Mouse (Mus musculus): Measurements from ENCODE around the gene Gm10563. TPM values are rescaled to one million over a fixed set of nuclear protein-coding genes. Genes with fewer than 3 reads are reported as not detected.

Gene Gm10563
- polyA plus RNA-seq (2012; rRNA removed) = not detected in 2 replicates

DNA sequence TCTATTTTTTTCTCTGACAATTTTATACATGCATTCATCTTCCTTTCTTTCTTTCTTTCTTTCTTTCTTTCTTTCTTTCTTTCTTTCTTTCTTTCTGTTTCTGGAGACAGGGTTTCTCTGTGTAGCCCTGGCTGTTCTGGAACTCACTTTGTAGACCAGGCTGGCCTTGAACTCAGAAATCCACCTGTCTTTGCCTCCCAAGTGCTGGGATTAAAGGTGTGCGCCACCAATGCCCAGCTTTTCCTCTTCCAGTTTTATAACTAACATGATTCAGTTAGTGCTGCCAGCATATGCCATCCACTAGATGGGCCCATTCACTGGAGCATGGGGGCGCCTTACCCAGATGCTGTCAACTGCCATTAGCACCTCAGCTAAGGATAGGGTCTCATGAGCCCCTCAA, at the start of gene Gm10563:
Gene Gm10563, minus strand, starts transcription at position 101 of the 400 bp plus-strand sequence.

DNA sequence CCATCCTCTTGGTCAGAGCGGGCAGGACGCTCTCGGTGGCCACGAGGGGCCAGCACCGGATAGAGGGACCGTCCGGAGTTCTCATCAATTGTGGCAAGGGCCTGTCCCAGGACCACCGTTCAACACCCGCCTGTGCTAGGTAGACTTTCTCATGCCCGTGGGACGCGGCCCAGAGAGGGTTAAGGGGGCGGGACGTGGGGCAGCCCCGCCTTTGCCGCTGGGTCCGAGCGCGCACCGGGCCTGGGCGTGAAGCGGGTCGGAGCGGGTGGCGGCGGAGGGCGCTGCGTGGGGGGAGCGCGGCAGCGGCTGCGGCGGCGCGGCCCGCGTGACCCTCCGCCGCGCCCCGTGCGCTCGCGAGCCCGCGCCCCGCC, 48.9 kb upstream of the Gm10563 start, which contains the start of gene Fndc10:
Gene Fndc10, plus strand, starts transcription at position 232 of the 371 bp plus-strand sequence.

GRCm38 (mm10) chr4:155668689-155669597, 23.7 kb upstream of the Gm10563 start, which contains the start of gene Mib2:
Gene Mib2, minus strand, starts transcription at chr4:155669198.

DNA sequence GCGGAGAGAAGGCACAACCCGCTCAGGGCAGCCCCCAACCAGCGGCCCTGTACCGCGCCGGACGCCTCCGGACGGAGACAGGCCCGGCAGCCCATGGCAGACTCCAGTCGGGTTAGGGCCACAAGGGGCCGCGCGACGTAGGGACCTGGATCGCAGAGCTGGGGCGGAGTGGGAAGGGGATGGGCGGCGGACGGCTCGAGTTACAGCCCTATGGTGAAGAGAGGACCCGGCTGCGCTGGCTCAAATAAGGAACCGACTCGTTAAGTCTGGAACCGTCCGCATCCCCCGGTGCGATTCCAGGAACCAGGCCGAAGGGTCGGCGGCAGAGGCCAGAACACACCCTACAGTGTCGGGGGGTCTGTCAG, 7.9 kb upstream of the Gm10563 start, which contains the start of gene Mmp23:
Gene Mmp23, minus strand, starts transcription at position 299 of the 365 bp plus-strand sequence.

DNA sequence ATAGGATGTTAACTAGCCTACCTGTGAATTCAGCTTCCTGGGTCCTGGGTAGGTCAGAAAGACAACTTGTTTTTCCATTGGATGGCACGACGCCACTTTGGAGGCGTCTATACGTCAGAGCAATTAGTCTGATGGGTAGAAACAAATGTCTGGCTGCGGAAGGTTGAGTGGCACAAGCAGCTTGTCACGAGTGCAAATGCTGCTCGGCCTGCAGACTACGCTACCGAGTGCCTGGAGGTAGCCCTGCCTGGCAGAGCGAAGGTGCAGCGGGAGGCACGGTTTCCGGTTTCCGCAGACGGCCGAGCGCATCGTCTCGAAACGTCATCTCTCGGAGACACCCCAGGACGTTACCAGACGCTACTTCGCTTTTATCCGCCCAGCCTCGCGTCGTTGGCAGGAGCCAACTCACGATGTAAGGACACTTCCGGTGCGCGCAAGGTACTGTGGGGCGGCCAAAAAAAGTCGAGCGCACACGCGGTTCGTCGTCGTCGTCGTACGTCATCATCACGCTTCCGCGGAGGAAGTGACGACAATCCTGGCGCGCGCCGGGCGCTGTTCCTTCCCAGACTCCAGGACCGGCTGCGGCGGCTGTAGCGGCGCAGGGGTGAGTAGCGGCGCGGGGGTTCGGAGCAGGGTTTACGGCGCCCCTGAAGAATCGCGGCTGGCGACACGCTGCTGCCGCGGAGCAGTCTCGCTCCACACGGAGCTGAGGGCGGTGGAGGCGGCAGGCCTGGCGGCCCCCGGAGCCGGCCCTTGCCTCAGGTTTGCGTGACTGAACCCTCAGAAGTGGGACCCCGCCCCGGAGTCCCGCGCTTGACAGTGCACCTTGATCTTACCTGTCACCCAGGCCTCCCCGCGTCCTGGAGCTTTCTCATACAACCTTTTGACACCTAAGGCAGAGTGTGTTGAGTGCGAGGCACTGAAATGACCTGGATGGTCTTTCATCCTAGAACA, 20.6 kb downstream of the Gm10563 start, which contains the start of gene Cdk11b:
Gene Cdk11b, plus strand, starts transcription at position 517 of the 954 bp plus-strand sequence.

DNA sequence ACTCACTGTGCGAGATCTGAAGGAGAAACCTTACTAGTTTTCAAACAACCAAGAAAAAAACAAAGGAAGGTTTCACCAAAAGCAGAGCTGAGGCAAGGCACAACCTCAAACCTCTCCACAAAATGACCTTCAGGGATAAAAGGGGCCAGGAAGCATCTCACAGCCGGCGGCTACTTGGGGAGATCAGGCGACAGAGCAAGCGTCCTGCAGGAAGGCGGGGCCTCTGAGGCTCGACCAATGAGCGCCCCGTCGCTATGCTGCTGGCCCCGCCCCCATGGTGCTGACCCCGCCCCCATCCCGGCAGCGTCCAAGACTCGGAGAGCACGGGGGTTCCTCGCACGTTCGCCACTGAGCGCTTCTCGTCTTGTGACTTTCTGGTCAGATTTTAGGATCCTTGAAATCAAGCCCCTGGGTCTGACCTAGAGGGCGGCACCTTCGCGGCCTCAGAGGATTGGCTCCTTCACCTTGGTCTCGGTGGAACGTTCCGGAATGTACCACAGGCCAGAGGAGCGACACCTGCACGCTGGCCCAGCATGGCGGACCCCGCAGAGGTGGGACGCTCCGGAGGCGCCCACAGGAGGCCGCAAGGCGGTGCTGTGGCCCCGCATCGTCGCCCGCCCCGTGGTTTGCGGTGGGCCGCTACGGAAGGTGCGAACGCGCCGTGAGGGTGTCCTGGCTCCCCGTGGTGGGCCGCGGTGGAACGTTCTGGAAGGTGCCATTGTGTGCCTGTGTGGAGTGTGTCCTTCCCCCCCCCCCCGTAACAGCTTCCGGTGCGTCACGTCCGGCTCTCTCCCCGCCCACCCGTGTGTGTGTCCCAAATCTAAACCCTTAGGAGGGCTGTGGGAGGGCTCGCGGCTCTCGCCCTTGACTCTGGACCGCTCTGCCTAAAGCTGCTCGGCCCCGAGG, 43.9 kb downstream of the Gm10563 start, which contains the start of gene Slc35e2:
Gene Slc35e2, plus strand, starts transcription at position 326 of the 906 bp plus-strand sequence.

Other genes starting within 250 kb of the Gm10563 start
- gene Gabrd, start 247.3 kb downstream of the Gm10563 start, polyA plus RNA-seq (2012; rRNA removed) = 0.05 TPM in 1 of 2 replicates, not detected in the other
- gene Cfap74, start 236.2 kb downstream of the Gm10563 start, polyA plus RNA-seq (2012; rRNA removed) = 6.2 and 9.2 TPM in 2 replicates
- 0.14 TPM in 1 of 2 replicates, not detected in the other for gene Tmem52, start 176.3 kb downstream of the Gm10563 start, polyA plus RNA-seq (2012; rRNA removed)
- gene Gnb1, start 154.0 kb downstream of the Gm10563 start, polyA plus RNA-seq (2012; rRNA removed) = 415 and 660 TPM in 2 replicates
- 64.9 and 76.5 TPM in 2 replicates for gene Nadk, start 83.0 kb downstream of the Gm10563 start, polyA plus RNA-seq (2012; rRNA removed)
- gene Slc35e2, start 44.0 kb downstream of the Gm10563 start, polyA plus RNA-seq (2012; rRNA removed) = 13.2 and 19.4 TPM in 2 replicates
- gene Cdk11b, start 20.6 kb downstream of the Gm10563 start, polyA plus RNA-seq (2012; rRNA removed) = 71.0 and 114 TPM in 2 replicates
- gene Mmp23, start 8.0 kb upstream of the Gm10563 start, polyA plus RNA-seq (2012; rRNA removed) = 7.0 and 14.2 TPM in 2 replicates
- 42.1 and 53.8 TPM in 2 replicates for gene Mib2, start 23.8 kb upstream of the Gm10563 start, polyA plus RNA-seq (2012; rRNA removed)
- gene Fndc10, start 48.9 kb upstream of the Gm10563 start, polyA plus RNA-seq (2012; rRNA removed) = 8.0 and 11.4 TPM in 2 replicates
- gene Ssu72, start 59.4 kb upstream of the Gm10563 start, polyA plus RNA-seq (2012; rRNA removed) = 96.3 and 117 TPM in 2 replicates
- gene Tmem240, start 89.4 kb upstream of the Gm10563 start, polyA plus RNA-seq (2012; rRNA removed) = 3.4 and 3.6 TPM in 2 replicates
- gene Atad3a, start 115.7 kb upstream of the Gm10563 start, polyA plus RNA-seq (2012; rRNA removed) = 89.8 and 102 TPM in 2 replicates
- gene Vwa1, start 129.3 kb upstream of the Gm10563 start, polyA plus RNA-seq (2012; rRNA removed) = 6.9 and 7.5 TPM in 2 replicates
- gene Tmem88b, start 140.5 kb upstream of the Gm10563 start, polyA plus RNA-seq (2012; rRNA removed) = 0.50 and 0.83 TPM in 2 replicates
- not detected in 2 replicates for gene Ankrd65, start 145.0 kb upstream of the Gm10563 start, polyA plus RNA-seq (2012; rRNA removed)
- 69.9 and 120 TPM in 2 replicates for gene Mrpl20, start 157.5 kb upstream of the Gm10563 start, polyA plus RNA-seq (2012; rRNA removed)
- gene Ccnl2, start 167.1 kb upstream of the Gm10563 start, polyA plus RNA-seq (2012; rRNA removed) = 225 and 230 TPM in 2 replicates
- 126 and 135 TPM in 2 replicates for gene Aurkaip1, start 185.9 kb upstream of the Gm10563 start, polyA plus RNA-seq (2012; rRNA removed)
- 53.6 and 63.9 TPM in 2 replicates for gene Mxra8, start 194.3 kb upstream of the Gm10563 start, polyA plus RNA-seq (2012; rRNA removed)
- gene Dvl1, start 202.0 kb upstream of the Gm10563 start, polyA plus RNA-seq (2012; rRNA removed) = 61.8 and 67.7 TPM in 2 replicates
- gene Tas1r3, start 218.0 kb upstream of the Gm10563 start, polyA plus RNA-seq (2012; rRNA removed) = 0.34 and 0.48 TPM in 2 replicates
- 8.5 and 16.8 TPM in 2 replicates for gene Cptp, start 224.0 kb upstream of the Gm10563 start, polyA plus RNA-seq (2012; rRNA removed)
- gene Ints11, start 224.1 kb upstream of the Gm10563 start, polyA plus RNA-seq (2012; rRNA removed) = 60.0 and 67.2 TPM in 2 replicates
- 58.7 and 62.5 TPM in 2 replicates for gene Pusl1, start 246.4 kb upstream of the Gm10563 start, polyA plus RNA-seq (2012; rRNA removed)
- gene Acap3, start 246.4 kb upstream of the Gm10563 start, polyA plus RNA-seq (2012; rRNA removed) = 44.4 and 50.6 TPM in 2 replicates

All from central nervous system, embryonic 11.5 days (tissue).